ENCODE assay signal across 9 mouse cellular contexts in genomic region chr2:5730364-5730792, GRCm38 (mm10). TPM values are rescaled to one million over a fixed set of nuclear protein-coding genes. Genes with fewer than 3 reads are reported as not detected.
A peak's percentile ranks its signal among the peaks of the same experiment; 100 is the strongest.
DNase-seq lines count a peak whose midpoint lies in the region; ATAC-seq and TF ChIP-seq lines count a peak whose summit lies in the region.
"Had no signal": no experiment of that assay in that cellular context is flagged by ENCODE, and none has a peak within 500 bp of the region (broad histone marks: within the 10 kb centered on the region; RNA-seq: fewer than 3 reads in every experiment).

No protein-coding gene starts in this region.

- DNase-seq in lung, postnatal 36 days: no peak
- DNase-seq in embryonic facial prominence, embryonic 11.5 days (ENCODE audit: low spot score): peak; percentile 10
- DNase-seq in hindbrain, embryonic 14.5 days (ENCODE audit: low spot score): peak; percentile 57
- DNase-seq in midbrain, postnatal 0 days (ENCODE audit: low spot score): peak; percentile 47
- DNase-seq in thymus, postnatal 0 days (ENCODE audit: low spot score): no peak
- no peak for DNase-seq in T-cell, adult 2 months (ENCODE audit: low spot score)

- peak; percentile 61 for ATAC-seq in lung, embryonic 16.5 days (ENCODE audit: low read depth)
- no peak for ATAC-seq in embryonic facial prominence, embryonic 11.5 days (replicated peaks; ENCODE audit: insufficient number of reproducible peaks, low FRiP score, low TSS enrichment, low read depth)
- ATAC-seq in hindbrain, embryonic 14.5 days (ENCODE audit: low FRiP score): peak; percentile 75; the same call in 1 of the 2 replicates
- ATAC-seq in midbrain, postnatal 0 days (ENCODE audit: low FRiP score): 0 out of 2 replicates have a peak, but pooled peaks have one; percentile 62
- no peak for ATAC-seq in erythroblast, adult 5-6 weeks (replicated peaks; ENCODE audit: low FRiP score, poor library complexity, severe bottlenecking)

- peak overlapping the region; percentile 19; the same call in 1 of the 2 replicates for H3K4me2 ChIP-seq in lung, embryonic 16.5 days (ENCODE audit: low read depth, low read length)
- H3K4me2 ChIP-seq in embryonic facial prominence, embryonic 11.5 days (ENCODE audit: low read depth, low read length): no peak overlapping the region
- H3K4me2 ChIP-seq in hindbrain, embryonic 14.5 days (replicated peaks): no peak overlapping the region
- 0 out of 2 replicates have a peak overlapping the region, but pooled peaks have one; percentile 4 for H3K4me2 ChIP-seq in midbrain, postnatal 0 days (ENCODE audit: low read depth, low read length, poor library complexity, severe bottlenecking)

- H3K4me1 ChIP-seq in lung, embryonic 16.5 days (replicated peaks; ENCODE audit: control insufficient read depth, insufficient read depth, low read length): peaks cover 3% of the 10 kb centered on the region
- no peaks in the 10 kb centered on the region for H3K4me1 ChIP-seq in embryonic facial prominence, embryonic 11.5 days (ENCODE audit: control insufficient read depth, insufficient read depth, low read length)
- H3K4me1 ChIP-seq in hindbrain, embryonic 14.5 days (replicated peaks; ENCODE audit: control insufficient read depth, insufficient read depth, low read length): peaks cover 4% of the 10 kb centered on the region; the same call in 1 of the 2 replicates
- H3K4me1 ChIP-seq in midbrain, postnatal 0 days (ENCODE audit: insufficient read depth, low read length): peaks cover 4% of the 10 kb centered on the region; the same call in 1 of the 2 replicates

- no peak overlapping the region for H3K9ac ChIP-seq in lung, embryonic 16.5 days (ENCODE audit: low read length)
- H3K9ac ChIP-seq in embryonic facial prominence, embryonic 11.5 days (replicated peaks; ENCODE audit: low read length): no peak overlapping the region
- H3K9ac ChIP-seq in hindbrain, embryonic 14.5 days: no peak overlapping the region; the same call in 1 of the 2 replicates
- H3K9ac ChIP-seq in midbrain, postnatal 0 days (replicated peaks; ENCODE audit: low read length, poor library complexity, severe bottlenecking): 0 out of 2 replicates have a peak overlapping the region, but pooled peaks have one; percentile 13

- no peaks in the 10 kb centered on the region for H3K27me3 ChIP-seq in lung, embryonic 16.5 days (ENCODE audit: control insufficient read depth, insufficient read depth, low read depth, low read length)
- H3K27me3 ChIP-seq in embryonic facial prominence, embryonic 11.5 days (ENCODE audit: control insufficient read depth, insufficient read depth, low read length): no peaks in the 10 kb centered on the region
- no peaks in the 10 kb centered on the region for H3K27me3 ChIP-seq in hindbrain, embryonic 14.5 days (ENCODE audit: control insufficient read depth, insufficient read depth, low read length)
- H3K27me3 ChIP-seq in midbrain, postnatal 0 days (ENCODE audit: insufficient read depth, low read length): no peaks in the 10 kb centered on the region

- 44% methylated on average over 15 of the region's 15 CpGs for WGBS in lung, embryonic 16.5 days
- WGBS in embryonic facial prominence, embryonic 11.5 days: 57% methylated on average over 15 of the region's 15 CpGs
- WGBS in hindbrain, embryonic 14.5 days: 36% methylated on average over 15 of the region's 15 CpGs
- WGBS in midbrain, postnatal 0 days: 15% methylated on average over 15 of the region's 15 CpGs

- no peaks in the 10 kb centered on the region for H3K36me3 ChIP-seq in lung, embryonic 16.5 days (ENCODE audit: control insufficient read depth, insufficient read depth, low read length)
- no peaks in the 10 kb centered on the region for H3K36me3 ChIP-seq in embryonic facial prominence, embryonic 11.5 days (replicated peaks; ENCODE audit: control insufficient read depth, insufficient read depth, low read depth, low read length)
- H3K36me3 ChIP-seq in hindbrain, embryonic 14.5 days (replicated peaks; ENCODE audit: control insufficient read depth, insufficient read depth): no peaks in the 10 kb centered on the region
- H3K36me3 ChIP-seq in midbrain, postnatal 0 days (ENCODE audit: insufficient read depth, low read length): no peaks in the 10 kb centered on the region

- H3K4me3 ChIP-seq in lung, embryonic 16.5 days (ENCODE audit: low read length): no peak overlapping the region
- H3K4me3 ChIP-seq in embryonic facial prominence, embryonic 11.5 days (ENCODE audit: low read depth, low read length): no peak overlapping the region
- no peak overlapping the region for H3K4me3 ChIP-seq in hindbrain, embryonic 14.5 days (replicated peaks; ENCODE audit: low read length)
- no peak overlapping the region for H3K4me3 ChIP-seq in midbrain, postnatal 0 days (ENCODE audit: low read depth, low read length)

- no peak overlapping the region for H3K27ac ChIP-seq in lung, embryonic 16.5 days (ENCODE audit: low read length)
- no peak overlapping the region for H3K27ac ChIP-seq in embryonic facial prominence, embryonic 11.5 days (replicated peaks; ENCODE audit: low read depth, low read length)
- H3K27ac ChIP-seq in hindbrain, embryonic 14.5 days: no peak overlapping the region
- H3K27ac ChIP-seq in midbrain, postnatal 0 days (ENCODE audit: low read depth, low read length): peak overlapping the region; percentile 32; the same call in 1 of the 2 replicates
- H3K27ac ChIP-seq: kidney, postnatal 0 days had no signal

- no peak for TF ChIP-seq CTCF in midbrain, postnatal 0 days (IDR thresholded peaks at IDR 0.05)

- H3K9me3 ChIP-seq in lung, embryonic 16.5 days (ENCODE audit: control insufficient read depth, low read length): peaks cover 2% of the 10 kb centered on the region; the same call in 1 of the 2 replicates
- no peaks in the 10 kb centered on the region for H3K9me3 ChIP-seq in embryonic facial prominence, embryonic 11.5 days (replicated peaks; ENCODE audit: control insufficient read depth, low read length)
- H3K9me3 ChIP-seq in hindbrain, embryonic 14.5 days (ENCODE audit: control insufficient read depth, low read length): no peaks in the 10 kb centered on the region
- no peaks in the 10 kb centered on the region for H3K9me3 ChIP-seq in midbrain, postnatal 0 days (ENCODE audit: low read length)

RNA-seq across cellular contexts. Expression of gene Camk1d, which starts 16.1 kb away (rescaled TPM):
- polyA plus RNA-seq in lung, embryonic 16.5 days (2015; fragmentation: Nextera tagmentation; extraction: Ambion mirVana): 1.7 and 1.9 TPM in 2 replicates
- polyA plus RNA-seq in embryonic facial prominence, embryonic 11.5 days (2014; fragmentation: Nextera tagmentation; extraction: Ambion mirVana): 0.94 and 1.0 TPM in 2 replicates
- polyA plus RNA-seq in hindbrain, embryonic 14.5 days (2014; fragmentation: Nextera tagmentation; extraction: Ambion mirVana): 6.7 and 7.7 TPM in 2 replicates
- total RNA-seq in midbrain, postnatal 0 days (2014; rRNA removed): 20.9 and 21.3 TPM in 2 replicates
- 6.7 and 8.0 TPM in 2 replicates for polyA plus RNA-seq in midbrain, postnatal 0 days (2015; fragmentation: Nextera tagmentation; extraction: Ambion mirVana)
- polyA plus RNA-seq in thymus, postnatal 0 days (2015; fragmentation: Nextera tagmentation; extraction: Ambion mirVana): 10.0 and 14.4 TPM in 2 replicates
- 2.3 and 4.6 TPM in 2 replicates for total RNA-seq in erythroblast, adult 5-6 weeks (2015; ENCODE audit: low replicate concordance)
- 1.5 and 4.3 TPM in 2 replicates for total RNA-seq in erythroblast, adult 5-6 weeks (2017; ENCODE audit: low replicate concordance)

Comparison
In these comparisons a context has a peak if more than half of its experiments do, and no peak if none do; other contexts are left out.
1. ATAC-seq: peak in lung, embryonic 16.5 days (single experiment), hindbrain, embryonic 14.5 days (single experiment) and midbrain, postnatal 0 days (single experiment); none in embryonic facial prominence, embryonic 11.5 days (single experiment) and erythroblast, adult 5-6 weeks (single experiment).
2. H3K4me2 ChIP-seq: peak in lung, embryonic 16.5 days (single experiment) and midbrain, postnatal 0 days (single experiment); none in embryonic facial prominence, embryonic 11.5 days (single experiment) and hindbrain, embryonic 14.5 days (single experiment).
3. DNase-seq: peak in embryonic facial prominence, embryonic 11.5 days (single experiment), hindbrain, embryonic 14.5 days (single experiment) and midbrain, postnatal 0 days (single experiment); none in lung, postnatal 36 days (single experiment), thymus, postnatal 0 days (single experiment) and T-cell, adult 2 months (single experiment).